Mouse (Mus musculus): ENCODE results near the gene Pp2d1.

DNA sequence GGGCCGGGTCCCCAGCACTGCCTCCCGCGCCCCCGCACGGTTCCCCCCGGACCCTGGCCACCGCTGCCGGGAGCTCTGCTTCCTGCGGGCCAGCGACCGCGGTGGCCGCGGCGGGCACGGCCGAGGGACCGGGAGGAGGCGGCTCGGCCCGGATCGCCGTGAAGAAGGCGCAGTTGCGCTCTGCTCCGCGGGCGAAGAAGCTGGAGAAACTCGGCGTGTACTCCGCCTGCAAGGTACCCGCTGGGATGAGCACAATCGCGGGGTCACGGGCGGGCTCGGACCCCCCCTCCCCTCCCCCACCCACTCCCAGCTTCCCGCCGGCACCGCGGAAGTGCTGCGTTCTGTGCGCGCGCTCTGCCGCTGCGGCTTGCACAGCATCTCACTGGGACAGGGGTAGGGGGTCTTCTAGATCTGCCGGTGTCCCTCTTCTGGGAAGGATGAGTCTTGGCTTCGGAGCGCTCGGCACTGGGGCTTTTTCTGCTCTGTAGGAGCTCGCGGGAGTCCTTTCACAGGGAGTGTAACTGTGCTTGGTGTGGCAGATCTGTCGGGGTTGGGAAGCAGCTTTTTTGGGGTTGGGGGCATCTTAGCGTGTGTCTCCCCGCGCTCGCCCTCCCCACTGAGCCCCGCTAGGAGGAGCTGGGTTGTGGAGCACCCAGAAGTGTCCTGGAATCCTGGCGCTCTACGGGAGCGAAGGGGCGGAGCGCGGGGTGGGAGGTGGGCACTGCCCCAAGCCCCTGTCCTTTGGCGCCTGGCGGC lies 28.3 kb upstream of the Pp2d1 start:
- TF ChIP-seq CTCF (IDR thresholded peaks at IDR 0.05; ENCODE audit: extremely low read depth, insufficient read length, insufficient replicate concordance, low read depth, low read length) (no peak), POLR2A (IDR thresholded peaks at IDR 0.05; ENCODE audit: low read depth, low read length) (no peak)

Data from small intestine, adult 2 months (tissue).